Mouse (Mus musculus) left cerebral cortex, adult 9 months (tissue): Measurements from ENCODE around the gene Zfp600.
"Not testable (repeated sequence)": the region's sequence is repeated elsewhere in the genome, so short reads cannot be mapped to it uniquely, and the experiment has no call there.

Source experiments
- DNase-seq, 2 experiments: peaks; one replicate each; pipeline ENCODE4 v3.0.0; 2022; ENCODE audit warnings: low spot score in 2 of 2

The Zfp600 gene

GRCm38 (mm10) chr4:146156524-146156923 is at the start of gene Zfp600:
Gene Zfp600, plus strand, starts transcription at chr4:146156824.
- DNase-seq, result not testable (repeated sequence)

- not testable (repeated sequence) for DNase-seq
Observed at GRCm38 (mm10) chr4:146162893-146163292, 6.3 kb downstream of the Zfp600 start.

GRCm38 (mm10) chr4:146167202-146167832 is 10.7 kb downstream of the Zfp600 start:
- not testable (repeated sequence) for DNase-seq

GRCm38 (mm10) chr4:146167879-146168532 is 11.4 kb downstream of the Zfp600 start:
- peak in 1 of 2 experiments; percentile 8 for DNase-seq

- not testable (repeated sequence) for DNase-seq
Observed at GRCm38 (mm10) chr4:146168730-146169215, 12.1 kb downstream of the Zfp600 start.

GRCm38 (mm10) chr4:146173378-146174226 is 17.0 kb downstream of the Zfp600 start:
- peak in 1 of 2 experiments; percentile 8 for DNase-seq

- not testable (repeated sequence) for DNase-seq
Observed at GRCm38 (mm10) chr4:146204357-146204756, 47.7 kb downstream of the Zfp600 start.

GRCm38 (mm10) chr4:146239252-146240244 is 82.9 kb downstream of the Zfp600 start:
- DNase-seq, result not testable (repeated sequence)

- not testable (repeated sequence) for DNase-seq
Observed at GRCm38 (mm10) chr4:146242119-146242518, 85.5 kb downstream of the Zfp600 start.
